Mouse (Mus musculus) right cerebral cortex, postnatal 10 days (tissue): Measurements from ENCODE around the gene Lsm2.
"Not testable (repeated sequence)": the region's sequence is repeated elsewhere in the genome, so short reads cannot be mapped to it uniquely, and the experiment has no call there.

Source experiments
- DNase-seq, 2 experiments: peaks; one replicate each; pipeline ENCODE4 v3.0.0; 2021; ENCODE audit warnings: low spot score in 2 of 2

The Lsm2 gene

DNA sequence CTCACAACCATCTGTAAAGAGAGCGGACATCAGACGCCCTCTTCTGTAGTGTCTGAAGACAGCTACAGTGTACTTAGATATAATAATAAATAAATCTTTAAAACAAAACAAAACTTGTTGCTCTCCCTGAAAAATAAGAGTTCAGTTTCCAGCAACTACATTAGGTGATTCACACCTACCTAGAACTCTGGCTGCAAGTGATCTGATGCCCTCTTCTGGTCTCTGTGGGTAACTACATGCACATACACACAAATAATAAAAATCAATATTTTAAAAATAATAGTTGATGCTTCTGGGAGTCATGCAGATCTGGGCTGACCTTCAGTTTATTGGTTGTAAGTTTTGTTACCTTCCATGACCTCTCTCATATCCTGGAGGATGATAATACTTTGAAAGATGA lies 2.6 kb downstream of the Lsm2 start:
- DNase-seq = no peak

DNA sequence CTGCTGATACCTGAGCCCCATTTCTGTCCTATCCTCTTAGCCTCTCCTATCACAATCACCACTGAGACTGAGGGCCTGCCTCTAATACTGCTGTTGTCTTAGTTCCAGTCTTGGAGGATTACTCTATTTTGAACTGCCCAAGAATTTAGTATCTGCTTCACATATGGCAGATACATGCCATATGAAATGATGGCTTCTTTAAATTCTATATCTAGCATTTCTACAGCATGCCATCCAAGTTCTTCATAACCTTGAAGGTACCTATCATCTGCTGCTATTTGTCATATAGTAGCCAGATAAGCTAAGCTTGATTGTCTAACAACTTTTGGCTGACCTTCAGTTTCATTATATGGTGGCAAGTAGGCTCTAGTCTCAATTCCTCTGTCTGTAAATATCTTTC lies 13.1 kb downstream of the Lsm2 start:
- DNase-seq = no peak

DNA sequence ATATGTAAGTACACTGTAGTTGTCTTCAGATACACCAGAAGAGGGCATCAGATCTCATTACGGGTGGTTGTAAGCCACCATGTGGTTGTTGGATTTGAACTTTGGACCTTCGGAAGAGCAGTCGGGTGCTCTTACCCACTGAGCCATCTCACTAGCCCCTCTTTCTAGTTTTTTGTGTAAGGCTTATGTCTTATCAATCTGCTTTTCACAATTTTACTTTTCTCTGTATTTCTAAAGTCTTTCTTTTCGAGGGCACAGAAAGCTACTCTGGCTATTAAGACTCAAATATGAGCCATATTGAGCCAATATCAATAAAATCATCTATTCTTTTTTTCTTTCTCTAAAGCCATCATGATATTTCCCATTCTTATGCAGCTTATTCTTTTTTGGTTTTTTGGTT lies 13.5 kb downstream of the Lsm2 start:
- not testable (repeated sequence) for DNase-seq

DNA sequence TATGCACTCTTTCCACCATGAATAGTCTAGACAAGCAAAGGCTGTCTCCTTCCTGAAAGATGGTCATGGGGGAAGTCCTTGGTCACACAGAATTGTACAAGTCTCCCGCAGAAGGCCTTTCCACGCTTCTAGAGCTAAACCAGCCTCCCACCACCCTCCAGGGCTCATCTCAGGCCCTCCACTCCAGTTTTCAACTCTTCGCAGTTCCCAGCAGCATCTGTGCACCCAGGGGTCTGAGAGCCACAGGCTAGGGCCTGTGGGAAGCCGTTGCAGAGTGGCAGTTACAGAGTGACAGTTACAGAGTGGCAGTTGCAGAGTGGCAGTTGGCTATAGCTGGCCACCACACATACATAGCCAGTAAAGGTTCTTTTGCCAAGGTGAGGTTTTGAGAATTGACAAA lies 14.3 kb downstream of the Lsm2 start:
- DNase-seq = not testable (repeated sequence)

DNA sequence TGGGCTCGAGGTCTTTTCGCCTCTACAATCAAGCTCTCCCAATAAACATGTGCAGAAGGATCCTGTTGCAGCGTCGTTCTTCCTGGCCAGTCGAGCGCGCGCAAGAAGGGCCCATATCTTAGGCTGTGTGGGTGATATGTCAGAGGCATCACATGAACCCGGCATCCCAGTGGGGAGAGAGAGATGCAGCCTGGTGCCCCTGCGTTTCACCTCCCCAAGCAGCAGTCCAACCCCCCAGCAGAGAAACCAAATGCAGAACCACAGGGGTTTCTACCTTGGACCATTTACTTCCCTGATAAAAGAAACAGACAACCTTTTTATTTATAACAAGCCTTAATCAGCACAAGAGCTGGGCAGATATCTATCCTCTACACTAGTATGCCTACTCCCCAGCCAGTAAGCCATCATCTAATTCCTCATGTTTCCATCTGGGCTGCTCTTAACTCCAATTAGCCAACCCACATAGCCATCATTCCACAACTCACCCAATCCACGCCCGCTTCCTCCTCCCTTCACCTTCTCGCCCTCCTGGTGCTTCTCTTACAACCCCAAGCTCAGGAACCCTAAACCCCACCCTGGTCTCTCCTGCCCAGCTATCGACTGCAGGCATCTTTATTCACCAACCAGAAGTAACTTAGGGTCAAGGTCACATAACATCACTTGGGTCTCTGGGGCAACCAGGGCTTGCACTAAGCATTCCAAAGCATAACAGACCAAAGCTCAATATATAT lies 14.9 kb downstream of the Lsm2 start:
- no peak for DNase-seq

DNA sequence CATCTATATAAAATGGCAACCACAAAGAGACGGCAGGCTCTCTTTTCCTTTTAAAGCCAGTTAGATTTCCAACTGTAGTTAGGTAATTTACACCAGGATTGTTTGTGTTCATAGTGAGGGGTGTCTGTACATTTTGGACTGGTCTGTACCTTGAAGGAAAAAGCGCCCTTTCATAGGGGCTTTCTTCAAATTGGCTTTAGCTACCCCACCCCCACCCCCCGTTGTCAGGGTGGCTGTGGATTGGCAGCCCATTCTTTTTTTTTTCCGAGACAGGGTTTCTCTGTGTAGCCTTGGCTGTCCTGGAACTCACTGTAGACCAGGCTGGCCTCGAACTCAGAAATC lies 15.5 kb downstream of the Lsm2 start:
- no peak for DNase-seq

DNA sequence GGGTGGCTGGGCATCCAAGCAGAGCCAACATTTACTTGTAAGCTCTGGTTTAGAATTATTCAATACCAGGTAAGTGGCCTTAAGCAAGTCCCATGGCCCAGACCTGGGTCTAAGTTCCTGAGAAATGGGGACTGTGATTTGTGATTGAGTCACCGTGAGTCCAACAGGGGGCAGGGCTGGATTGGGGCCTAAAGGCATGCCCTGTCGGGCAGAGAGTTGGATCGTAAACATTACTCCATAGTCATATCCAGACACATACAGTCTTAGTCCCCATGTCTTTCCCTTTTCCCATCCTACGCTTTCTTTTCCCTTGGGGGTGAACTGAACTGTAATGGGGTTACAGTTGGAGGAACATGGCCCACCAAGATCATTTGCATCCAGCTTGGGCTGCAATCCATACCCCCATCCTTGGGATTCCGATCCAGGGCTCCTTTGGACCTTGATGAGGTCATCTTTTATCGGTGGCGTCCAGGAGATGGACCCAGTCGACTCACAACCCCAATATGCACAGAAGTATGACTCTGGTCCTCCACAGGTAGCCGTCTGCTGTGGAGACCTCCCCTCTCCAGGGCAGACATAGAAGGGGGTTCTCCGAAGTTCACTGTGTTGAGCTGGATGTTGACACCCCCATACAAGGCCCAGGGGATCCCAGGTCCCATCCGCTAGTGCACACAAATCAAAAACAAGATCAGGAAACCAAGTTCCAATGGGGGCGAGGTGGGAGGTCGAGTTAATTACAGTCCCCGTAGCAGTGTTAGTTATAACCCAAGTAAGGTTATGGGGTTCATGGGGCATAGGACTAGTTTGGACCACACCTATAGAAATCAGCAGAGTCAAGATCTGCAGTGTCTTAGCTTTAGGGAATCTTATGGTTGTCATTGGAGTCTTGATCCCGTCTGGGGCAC lies 17.1 kb downstream of the Lsm2 start:
- DNase-seq = no peak

DNA sequence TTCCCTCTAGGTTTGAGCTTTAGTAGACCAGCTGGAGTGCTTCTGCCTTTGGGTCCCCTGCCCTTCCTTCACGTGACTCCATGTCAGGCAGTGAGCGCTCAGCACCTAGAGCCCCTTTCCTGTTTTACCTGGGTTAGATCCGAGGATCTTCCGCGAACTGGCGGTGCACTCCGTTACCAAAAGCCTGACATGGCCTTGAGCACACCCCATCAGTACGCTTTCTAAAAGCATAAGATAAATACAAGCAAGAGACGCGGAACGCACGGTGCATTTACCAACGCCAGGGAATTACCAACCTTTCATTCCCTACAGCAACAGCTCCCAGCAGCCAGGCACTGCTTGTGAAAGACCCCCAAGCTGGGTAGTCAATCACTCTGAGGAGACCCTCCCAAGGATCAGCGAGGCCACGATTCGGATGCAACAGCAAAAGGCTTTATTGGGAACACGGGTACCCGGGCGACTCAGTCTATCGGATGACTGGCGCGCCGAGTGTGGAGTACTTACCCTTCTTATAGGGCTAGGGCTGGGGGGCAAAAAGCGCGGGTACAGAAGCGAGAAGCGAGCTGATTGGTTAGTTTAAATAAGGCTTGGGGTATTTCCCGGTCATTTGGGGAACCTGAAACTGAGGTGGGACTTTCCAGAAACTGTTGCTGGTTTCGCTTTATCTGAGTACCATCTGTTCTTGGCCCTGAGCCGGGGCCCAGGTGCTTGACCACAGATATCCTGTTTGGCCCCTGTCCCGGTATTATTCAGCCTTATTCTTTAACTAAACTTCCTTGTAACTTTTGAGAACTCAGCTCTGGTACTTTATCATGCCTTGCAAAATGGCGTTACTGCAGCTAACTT lies 18.4 kb downstream of the Lsm2 start:
- DNase-seq = peak in 1 of 2 experiments; percentile 29

DNA sequence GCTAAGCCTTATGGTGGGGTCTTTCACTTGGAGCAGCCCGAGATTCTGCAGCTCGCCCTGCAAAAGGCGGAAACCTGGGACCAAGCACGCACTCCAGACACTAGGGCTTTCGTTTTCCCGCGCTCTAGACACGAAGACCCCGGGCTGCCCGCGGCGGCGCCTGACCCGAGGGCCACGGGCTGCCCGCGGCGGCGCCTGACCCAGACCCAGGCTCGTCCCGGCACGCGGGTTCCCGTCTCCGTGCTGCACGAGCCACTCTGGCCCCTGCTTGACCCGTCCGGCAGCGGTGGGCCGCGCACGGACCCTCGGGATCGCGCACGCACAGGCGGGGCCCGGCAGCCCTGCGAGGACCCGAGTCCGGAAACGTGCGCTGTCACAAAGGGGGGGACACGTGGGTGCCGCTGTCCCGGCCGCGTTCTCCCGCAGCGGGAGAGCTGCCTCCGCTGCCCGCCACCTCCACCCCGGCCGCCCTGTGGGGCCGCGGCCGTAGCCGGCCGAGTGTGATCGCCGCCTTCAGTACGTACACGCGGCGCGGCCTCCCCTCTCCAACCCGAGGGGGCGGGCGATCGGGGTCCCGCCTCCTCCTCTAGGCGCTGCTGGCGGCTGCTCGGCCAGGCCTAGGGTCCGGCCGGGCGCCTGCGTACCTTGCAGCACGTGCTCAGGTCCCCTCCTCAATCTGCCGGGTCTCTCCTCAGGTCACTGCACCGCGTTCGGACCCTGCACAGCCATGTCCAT lies 19.2 kb downstream of the Lsm2 start, which contains the start of gene Vars:
Gene Vars, plus strand, starts transcription at position 271 of the 735 bp plus-strand sequence.
- peak; percentile 84 to 89 for DNase-seq

DNA sequence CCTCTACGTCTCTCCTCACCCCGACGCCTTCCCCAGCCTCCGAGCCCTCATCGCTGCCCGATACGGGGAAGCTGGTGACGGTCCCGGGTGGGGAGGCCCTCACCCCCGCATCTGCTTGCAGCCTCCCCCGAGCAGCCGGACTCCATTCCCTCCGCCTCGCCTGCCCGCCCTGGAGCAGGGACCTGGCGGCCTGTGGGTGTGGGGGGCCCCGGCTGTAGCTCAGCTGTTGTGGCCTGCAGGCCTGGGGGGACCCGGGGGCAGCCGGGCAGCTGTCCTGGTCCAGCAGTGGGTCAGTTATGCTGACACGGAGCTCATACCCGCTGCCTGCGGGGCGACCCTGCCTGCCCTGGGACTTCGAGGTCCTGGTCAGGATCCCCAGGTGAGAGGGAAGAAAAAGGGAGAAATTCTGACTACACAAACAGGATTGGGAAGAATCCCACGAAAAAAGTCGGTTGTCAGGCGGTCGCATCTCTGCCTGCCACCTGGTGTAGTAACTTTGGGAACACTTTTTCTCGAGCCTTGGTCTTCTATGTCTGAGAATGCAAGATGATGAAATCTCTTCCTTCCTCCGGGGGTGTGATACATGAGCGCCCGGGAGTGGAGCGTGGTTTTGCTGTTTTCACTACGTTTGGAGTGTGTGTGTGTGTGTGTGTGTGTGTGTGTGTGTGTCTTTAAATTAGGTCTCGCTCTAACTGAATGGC lies 19.9 kb downstream of the Lsm2 start:
- DNase-seq = peak; percentile 50 to 56

DNA sequence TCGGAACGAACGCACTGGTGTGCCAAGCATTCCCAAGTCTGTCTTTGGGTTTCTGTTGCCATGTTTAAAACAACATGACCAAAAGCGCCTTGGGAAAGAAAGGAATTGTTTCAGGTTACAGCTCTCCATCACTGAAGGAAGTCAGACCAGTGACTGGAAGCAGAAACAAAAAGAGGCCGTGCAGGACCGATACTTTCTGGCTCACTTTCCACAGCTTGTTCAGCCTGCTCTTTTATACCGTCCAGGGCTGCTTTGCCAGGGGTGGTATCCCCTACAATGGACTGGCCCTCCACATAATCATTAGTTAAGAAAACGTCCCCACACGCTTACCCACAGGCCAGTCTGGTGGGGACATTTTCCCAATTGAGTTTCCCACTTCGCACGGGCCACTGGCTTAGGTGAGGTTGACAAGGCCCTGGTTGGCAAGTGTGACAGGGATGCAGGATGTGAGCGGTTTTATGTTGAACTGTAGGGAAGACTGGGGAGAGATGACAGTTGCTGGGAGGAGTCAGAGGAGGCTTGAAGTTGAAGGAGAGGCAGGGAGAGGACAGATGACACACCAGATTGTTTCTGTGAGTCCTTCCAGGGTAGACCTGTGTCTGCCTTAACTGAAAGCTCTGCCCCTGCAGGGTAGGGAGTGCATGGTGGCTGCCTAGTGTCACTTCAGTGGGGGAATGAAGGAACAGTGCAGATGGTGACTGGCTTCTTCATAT lies 20.6 kb downstream of the Lsm2 start:
- no peak for DNase-seq

DNA sequence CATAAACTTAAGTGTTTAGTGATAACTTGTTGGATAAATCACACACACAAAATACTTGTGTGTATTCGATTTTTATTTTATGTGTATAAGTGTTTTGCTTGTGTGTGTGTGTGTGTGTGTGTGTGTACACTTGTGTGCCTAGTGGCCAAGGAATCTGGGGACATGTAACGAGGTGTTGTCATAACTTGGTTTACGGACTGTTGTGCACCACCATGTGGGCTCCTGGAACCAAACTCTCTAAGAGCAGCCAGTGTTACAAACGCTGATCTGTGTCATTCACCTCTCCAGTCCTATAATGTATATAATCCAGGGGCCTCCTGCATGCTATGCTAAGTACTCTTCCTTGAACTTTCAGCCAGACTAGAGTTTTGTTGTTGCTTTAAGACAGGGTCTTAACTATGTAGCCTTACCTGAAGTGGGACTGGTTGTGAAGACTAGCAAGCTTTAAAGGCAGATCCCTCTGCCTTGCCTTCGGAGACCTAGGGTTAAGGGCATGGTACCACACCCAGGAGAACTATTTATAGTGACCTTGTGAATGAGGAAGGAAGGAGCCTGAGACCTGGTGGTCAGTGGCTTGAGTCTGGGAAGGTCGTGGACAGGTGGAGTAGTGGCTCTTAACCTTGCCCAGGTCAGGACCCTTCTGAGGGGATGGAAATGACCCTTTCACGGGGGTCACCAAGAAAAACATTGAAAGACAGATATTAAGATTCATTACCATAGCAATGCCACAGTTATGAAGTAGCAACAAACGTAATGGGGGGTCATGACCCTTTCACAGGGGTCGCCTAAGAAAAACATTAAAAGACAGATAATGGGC lies 21.6 kb downstream of the Lsm2 start:
- no peak for DNase-seq

DNA sequence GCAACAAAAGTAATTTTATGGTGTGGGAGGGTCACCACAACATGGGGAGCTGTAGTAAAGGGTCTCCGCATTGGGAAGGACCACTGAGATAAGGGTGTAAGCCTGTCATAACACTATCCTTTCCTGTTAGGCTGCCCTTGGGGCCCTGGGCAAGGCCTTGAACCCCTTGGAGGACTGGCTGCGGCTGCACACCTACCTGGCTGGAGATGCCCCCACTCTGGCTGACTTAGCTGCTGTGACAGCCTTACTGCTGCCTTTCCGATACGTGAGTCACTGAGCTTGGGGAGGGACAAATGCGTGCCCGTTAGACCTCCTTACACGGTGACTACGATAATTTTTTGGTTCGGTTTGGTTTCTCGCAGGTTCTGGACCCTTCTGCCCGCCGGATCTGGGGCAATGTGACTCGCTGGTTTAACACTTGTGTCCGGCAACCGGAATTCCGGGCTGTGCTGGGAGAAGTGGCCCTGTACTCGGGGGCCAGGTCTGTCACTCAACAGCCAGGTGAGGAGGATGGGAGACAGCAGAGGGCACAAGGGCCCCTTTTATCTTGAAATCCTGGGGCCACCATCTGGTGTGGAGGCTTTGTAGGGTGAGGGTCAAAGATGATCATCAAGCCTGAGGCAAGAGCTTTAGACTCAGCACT lies 22.5 kb downstream of the Lsm2 start:
- DNase-seq = no peak

DNA sequence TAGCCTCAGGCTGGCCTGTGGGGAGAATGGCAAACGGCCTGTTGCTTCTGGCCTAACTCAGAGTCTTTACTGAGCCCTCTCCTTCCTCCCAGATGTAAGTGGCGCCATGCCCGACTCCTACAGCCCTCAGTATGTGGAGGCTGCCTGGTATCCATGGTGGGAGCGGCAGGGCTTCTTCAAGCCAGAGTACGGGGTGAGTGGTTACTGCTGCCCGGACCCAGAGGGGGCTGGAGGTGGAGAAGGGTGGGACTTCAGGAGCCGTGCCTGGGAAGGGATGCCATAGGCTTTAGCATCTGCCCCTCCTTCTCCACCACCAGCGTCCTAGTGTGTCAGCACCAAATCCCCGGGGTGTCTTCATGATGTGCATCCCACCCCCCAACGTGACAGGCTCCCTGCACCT lies 23.5 kb downstream of the Lsm2 start:
- no peak for DNase-seq

DNA sequence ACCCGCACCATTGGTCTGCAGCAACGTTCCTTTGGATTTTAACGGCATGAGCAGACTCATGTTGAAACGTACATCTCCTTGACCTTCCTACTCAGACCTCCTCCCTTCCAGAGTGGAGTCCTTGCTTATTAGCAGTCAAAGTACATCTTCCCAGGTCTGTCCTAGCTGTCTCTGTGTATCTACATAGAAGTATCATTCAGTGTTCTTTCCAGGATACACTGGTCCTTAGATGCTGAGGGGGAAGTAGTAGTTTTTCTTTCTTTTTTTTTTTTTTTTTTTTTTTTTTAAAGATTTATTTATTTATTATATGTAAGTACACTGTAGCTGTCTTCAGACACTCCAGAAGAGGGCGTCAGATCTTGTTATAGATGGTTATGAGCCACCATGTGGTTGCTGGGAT lies 24.2 kb downstream of the Lsm2 start:
- not testable (repeated sequence) for DNase-seq

DNA sequence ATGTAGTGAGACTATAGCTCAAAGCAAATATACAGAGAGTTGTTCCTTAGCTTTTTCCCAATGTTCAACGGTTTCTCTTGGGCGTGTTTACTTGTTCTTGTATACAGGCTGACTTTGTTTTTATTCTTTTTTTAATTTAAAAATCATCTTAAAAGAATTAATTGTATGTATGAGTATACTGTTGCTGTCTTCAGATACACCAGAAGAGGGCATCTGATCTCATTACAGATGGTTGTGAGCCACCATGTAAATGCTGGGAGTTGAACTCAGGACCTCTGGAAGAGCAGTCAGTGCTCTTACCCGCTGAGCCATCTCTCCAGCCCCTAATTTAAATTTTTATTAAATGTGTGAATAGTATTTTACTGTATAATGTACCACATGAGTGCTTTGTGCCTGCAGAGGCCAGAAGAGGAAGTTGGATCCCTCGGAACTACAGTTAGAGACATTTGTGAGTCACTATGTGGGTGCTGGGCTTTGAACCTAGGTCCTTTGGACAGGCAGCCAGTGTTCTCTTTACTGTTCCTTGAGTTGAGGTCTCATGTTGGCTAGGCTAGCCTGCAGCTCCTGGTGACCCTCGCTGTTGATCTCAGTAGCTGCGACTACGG lies 25.8 kb downstream of the Lsm2 start:
- no peak for DNase-seq

DNA sequence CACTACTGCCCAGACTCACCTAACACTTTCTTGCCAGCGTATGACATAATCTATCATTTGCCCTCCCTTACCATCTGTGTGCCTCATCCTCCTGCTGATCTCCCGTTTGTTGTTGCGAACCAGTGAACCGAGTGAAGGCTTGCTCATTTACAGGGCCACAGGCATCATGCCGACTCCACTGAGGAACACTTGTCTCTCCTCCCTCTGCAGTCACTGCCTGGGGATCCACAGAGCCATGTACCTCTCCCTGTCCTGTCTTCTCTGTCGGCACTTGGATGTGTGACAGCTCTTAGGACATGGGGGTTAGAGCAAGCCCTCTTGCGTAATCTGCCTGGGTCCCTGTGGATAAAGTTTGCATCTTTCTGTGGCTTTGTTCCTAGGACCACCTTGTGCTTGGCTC lies 27.9 kb downstream of the Lsm2 start:
- no peak for DNase-seq

DNA sequence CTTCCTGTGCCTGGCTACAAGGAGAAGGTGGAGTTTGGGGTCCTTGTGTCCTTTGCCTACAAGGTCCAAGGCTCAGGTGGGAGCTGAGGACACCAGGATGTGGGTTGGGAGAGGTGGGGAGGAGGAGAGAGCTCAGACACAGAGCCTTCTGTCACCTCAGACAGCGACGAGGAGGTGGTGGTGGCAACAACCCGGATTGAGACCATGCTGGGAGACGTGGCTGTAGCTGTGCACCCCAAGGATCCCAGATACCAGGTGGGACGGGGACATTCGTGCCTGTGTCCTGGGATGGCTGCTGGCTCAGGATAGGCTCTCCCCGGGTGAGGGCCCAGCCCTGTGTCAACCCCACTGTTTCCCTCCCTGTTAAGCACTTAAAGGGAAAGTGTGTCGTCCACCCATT lies 29.8 kb downstream of the Lsm2 start:
- DNase-seq = no peak
